Mouse (Mus musculus) layer of hippocampus, postnatal 14 days (tissue): Measurements from ENCODE around the gene Vmn2r59. TPM values are rescaled to one million over a fixed set of nuclear protein-coding genes. Genes with fewer than 3 reads are reported as not detected.
"Not testable (repeated sequence)": the region's sequence is repeated elsewhere in the genome, so short reads cannot be mapped to it uniquely, and the experiment has no call there.

Experiments
- DNase-seq, 2 experiments: peaks; one replicate each; pipeline ENCODE4 v3.0.0; 2021 to 2022; ENCODE audit warnings: low spot score in 2 of 2, mixed read lengths in 1 of 2
- long read RNA-seq, 2 experiments: library from polyadenylated mRNA; stranded (forward); transcript quantifications; one replicate each; pipeline ENCODE4 v2.0.0; 2021
- total RNA-seq, 2 experiments: library from RNA; stranded (reverse); gene quantifications; 2 replicates each; pipeline ENCODE4 v1.2.3; 2021

Gene Vmn2r59
- under 1 TPM in 1 of 2 experiments, not detected in 1; 0.05 TPM for total RNA-seq
- long read RNA-seq, experiment 1, result 0 reads
- long read RNA-seq, experiment 2, result 0 reads

GRCm38 (mm10) chr7:42058923-42059322 is at the start of gene Vmn2r59:
TSS of gene Vmn2r59 (minus strand) at chr7:42059023.
- DNase-seq, result no peak

DNA sequence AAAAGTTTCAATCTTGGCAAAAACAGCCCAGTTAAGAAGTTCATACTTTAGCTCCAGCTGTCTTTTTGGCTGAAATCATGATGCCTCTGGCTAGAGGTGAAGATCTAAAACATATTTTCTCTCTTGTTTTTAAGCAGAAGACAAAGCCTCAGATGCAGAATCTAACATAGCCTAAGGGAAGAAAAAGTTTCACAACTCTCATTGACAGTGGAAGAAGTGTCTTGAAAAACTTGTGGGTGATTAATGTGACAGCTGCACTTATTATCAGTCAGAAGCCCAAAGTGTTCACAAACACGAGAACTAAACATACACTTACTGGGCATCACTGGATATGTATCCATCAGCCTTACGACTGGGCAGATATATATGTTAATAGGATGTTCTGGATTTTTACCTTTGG is 48.6 kb upstream of the Vmn2r59 start, which contains the start of gene Vmn2r60:
Gene Vmn2r60 (plus strand): TSS at position 301 of the 400 bp plus-strand sequence.
- DNase-seq, result no peak

DNA sequence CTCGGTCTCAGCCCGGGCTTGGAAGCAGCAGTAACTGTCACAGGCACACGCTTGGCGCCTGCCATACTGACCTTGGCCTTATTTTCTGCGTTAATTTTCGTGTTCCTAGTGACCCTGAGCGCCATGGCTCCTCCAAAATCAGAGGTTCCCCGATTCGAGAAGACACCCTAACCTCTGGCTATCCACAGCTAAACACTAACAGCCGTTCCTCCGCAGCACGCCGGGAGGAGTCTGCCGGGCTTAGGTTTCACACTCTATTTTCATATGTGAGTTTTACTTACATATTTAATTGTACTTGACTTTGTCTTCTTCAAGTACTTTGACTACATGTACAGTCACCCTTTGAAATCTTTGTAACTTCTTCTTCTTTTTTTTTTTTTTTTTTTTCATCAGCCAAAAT is 48.2 kb upstream of the Vmn2r59 start:
- not testable (repeated sequence) for DNase-seq

Other genes with a start within 250 kb of the Vmn2r59 start
- gene Vmn2r58, start 186.3 kb downstream of the Vmn2r59 start, total RNA-seq, result not detected
- under 1 TPM; 0.07 to 0.09 TPM for gene Vmn2r60, start 48.7 kb upstream of the Vmn2r59 start, total RNA-seq
- gene Vmn2r61, start 201.0 kb upstream of the Vmn2r59 start, total RNA-seq, result not detected